Mouse (Mus musculus): Measurements from ENCODE around the gene Bcap31.
"Not testable (repeated sequence)": the region's sequence is repeated elsewhere in the genome, so short reads cannot be mapped to it uniquely, and the experiment has no call there.

Gene Bcap31

DNA sequence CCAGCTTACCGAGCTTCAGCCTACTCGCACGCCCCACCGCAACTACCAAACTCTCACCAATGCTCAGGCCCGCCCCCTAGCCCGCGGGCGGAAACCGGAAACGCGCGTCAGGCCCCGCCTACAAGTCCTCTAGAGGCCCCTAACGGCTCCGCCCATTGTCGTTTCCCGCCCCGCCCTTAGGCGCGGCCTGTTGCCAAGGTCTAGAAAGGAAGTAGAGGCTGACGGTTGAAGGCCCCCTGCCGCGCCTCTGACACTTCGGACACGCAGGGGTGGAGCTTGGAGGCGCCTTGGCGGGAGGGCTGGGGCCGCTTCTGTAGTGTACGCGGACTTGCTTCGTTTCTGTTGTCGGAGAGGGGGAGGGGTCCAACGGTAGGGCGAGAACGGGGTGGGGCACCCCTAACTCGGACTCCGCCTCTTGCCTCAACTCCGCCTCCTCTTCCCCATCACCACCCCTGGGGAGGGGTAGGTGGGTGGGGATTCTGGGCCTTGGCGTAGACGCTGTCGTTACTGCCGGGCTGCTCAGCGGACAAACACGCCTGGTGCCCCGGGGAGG lies at the start of gene Bcap31, which contains the start of gene Abcd1:
TSS of gene Bcap31 (minus strand) at position 67 of the 553 bp plus-strand sequence.
TSS of gene Abcd1 (plus strand) at position 489 of the 553 bp plus-strand sequence.
- DNase-seq, result peak; percentile 98

- DNase-seq, result peak; percentile 59
Measured at GRCm38 (mm10) chrX:73765311-73765710, 49.3 kb upstream of the Bcap31 start.

DNA sequence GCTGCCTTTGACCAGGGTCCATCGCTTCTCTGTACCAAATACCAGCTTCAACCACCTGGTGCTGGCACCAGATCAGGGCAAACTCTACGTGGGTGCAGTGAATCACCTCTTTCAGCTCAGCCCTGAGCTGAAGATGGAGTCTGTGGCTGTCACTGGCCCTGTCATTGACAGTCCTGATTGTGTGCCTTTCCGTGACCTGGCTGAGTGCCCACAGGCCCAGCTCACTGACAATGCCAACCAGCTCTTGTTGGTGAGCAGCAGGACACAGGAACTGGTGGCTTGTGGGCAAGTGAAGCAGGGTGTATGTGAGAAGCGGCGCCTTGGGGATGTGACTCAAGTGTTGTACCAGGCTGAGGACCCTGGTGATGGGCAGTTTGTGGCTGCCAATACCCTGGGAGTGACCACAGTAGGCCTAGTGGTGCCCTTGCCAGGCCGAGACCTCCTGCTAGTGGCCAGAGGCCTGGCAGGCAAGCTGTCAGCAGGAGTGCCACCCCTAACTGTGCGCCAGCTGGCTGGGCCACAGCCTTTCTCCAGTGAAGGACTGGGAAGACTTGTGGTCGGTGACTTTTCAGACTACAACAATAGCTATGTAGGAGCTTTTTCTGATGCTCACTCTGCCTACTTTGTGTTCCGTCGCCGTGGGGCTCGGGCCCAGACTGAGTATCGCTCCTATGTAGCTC lies 42.8 kb upstream of the Bcap31 start:
- DNase-seq, result no peak

GRCm38 (mm10) chrX:73756334-73757140 lies 40.6 kb upstream of the Bcap31 start, which contains the start of gene Plxnb3:
Plxnb3 (plus strand) TSS chrX:73757090.
- no peak for DNase-seq

DNA sequence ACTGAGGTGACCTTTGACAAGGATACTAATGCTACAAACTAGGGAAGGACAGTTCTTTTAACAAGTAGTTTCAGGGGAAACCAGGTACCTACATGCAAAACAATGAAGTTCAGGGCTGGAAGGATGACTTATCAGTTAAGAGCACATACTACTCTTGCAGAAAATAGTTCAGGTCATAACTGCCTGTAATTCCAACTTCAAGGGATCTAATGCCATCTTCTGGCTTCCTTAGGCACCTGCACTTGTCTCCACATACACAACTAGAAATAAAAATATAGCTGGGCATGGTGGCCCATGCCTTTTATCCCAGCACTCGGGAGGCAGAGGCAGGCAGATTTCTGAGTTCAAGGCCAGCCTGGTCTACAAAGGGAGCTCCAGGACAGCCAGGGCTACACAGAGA lies 33.0 kb upstream of the Bcap31 start:
- DNase-seq, result no peak

DNA sequence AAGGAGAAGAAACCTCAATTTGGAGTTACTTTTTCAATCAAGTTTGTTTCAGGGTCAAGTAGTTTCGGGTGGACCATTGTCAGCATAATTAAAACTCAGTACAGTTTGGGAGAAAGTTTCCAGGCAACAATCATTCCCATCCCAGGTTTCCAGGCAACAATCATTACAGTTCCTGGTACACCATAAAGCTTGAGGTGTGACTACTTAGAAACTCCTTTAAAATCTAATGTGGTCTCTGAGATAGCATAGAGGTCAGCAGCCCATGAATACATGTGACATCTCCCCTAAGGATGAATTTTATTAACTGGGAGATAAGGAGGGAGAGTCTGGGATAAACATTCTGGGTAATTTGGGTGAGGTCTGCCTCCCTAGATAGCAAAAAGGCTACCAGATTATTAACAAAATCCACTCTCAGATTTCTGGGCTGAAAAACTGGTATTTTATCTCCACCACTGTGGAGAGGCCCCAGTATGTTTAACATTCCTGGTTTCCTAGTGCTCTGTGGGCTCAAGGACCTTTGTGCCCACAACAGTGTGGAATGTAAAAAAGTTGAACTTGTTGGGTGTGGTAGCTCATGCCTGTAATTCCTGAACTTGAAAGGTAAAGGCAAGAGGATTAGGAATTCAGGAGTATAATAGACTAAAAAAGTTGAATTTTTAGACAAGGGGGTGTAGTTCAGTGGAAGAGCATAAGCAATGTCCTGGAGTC lies 29.0 kb upstream of the Bcap31 start:
- DNase-seq, result no peak

DNA sequence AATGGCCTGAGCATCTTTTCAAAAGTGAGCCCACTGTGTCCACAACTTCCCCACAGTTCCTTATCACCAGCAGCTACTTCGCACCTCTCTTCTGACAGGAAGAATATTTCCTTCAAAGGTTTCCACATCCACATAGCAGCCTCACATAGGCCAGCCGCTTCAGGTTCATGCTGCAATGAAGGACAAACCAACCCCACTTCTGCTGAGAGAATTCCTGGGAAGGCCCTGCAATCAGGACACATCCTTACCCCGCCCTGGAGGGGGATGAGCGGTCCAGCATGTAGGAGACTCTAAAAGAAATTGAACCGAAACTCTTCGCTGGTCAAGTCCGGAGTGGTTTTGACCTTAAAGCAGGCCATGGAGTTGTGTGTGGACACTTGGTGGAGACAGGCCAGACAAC lies 23.9 kb upstream of the Bcap31 start:
- DNase-seq, result not testable (repeated sequence)

DNA sequence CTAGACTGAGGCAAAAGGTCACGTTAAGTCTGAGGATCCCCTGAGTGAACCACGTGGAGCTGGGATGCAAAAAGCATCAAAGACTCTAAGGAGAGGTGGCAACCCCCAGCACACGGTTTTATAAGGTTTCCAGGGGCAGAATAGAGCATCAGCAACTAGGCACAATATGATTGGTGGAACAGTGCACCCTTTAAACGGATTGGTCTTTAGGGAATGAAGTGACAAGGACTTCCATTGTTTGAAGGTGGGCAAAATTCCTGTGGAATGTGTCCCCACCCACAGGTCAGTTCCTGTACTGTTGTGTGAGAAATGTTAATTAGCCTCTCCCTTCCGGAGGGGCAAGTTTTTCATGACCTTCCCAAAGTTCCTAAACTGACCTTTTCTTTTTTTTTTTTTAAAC lies 23.2 kb upstream of the Bcap31 start:
- DNase-seq, result no peak

DNA sequence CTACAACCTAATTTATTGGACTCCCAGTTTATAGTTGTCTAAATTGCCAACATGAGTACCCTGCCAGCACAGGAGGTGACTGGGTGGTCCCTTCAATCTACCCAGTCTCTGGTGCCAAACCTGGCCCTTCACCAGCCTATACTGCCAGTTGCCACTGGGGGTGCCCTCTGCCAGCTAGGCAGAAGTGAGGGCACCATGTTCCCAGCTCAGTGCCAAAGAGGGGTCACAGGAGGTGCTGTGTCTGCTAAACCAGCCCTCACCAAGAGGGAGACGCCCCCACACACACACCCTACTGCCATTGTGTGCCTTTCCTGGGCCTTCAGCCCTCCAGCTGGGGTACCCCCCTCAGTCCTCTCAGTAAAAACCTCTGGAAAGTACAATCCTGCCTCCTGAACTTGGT lies 22.2 kb upstream of the Bcap31 start:
- no peak for DNase-seq

DNA sequence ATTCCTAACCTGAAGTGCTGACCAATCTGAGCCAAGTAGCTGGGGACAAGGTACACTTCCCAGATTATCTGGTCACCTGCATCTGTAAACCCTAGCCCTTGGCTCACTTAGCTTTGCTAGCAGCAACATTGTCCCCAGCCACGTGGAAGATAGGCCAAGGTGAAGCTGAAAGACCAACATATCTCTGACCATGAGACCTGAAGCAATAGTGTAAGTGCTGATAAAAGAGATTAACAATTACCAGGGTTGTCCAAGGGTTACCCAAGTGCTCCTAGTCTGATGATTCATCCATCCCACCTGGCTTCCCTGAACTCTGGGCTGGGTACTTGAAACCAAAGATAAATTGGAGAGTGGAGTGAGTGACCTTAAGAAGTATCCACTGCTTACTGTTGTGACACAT lies 14.9 kb upstream of the Bcap31 start:
- DNase-seq, result no peak

DNA sequence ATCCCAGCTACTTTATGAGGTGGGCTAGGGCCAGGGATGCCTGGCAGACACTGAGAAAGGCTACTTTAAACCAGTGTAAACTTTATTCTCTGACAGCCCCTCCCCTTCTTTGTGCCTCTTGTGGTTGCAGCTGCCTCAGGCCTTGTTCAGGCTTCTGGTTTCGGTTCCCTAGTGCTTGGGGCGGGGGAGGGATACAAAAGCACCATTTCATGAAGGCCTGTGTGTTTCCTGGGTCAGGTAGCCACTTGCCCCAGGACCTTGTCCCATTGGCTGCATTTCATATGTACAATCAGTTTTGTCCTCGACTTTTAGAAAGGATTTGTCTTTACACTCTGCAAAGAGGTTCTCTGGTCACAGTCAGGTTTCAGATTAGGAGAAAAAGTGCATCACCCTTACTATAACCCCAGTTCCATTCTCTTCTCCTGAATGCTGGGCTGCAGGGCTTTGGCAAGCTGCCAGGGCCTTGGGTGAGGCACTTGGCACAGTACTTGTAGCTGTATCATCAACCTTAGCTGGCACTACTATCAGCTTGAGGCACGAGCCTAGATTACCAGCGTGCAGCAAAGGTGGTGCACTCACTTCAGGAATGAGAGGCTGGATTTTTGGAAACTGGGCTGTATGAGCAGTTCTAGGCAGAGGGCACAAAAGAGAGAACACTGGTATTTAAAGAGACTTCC lies 2.8 kb upstream of the Bcap31 start:
- DNase-seq, result peak; percentile 32

GRCm38 (mm10) chrX:73718271-73718670 lies 2.3 kb upstream of the Bcap31 start:
- peak; percentile 19 for DNase-seq

DNA sequence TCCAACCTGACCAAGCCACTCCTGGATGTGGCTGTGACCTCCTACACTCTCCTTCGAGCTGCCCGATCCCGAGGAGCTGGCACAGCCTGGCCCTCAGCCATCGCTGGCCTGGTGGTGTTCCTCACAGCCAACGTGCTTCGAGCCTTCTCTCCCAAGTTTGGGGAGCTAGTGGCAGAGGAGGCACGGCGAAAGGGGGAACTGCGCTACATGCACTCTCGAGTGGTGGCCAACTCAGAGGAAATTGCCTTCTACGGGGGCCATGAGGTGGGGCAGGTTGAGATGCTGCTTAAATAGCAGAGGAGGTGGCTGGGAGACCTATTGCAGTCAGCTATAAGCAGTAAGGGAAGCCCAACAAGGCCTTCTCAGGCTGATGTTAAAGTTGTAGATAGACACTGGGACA lies 1.7 kb upstream of the Bcap31 start:
- no peak for DNase-seq

GRCm38 (mm10) chrX:73716709-73717545 lies 952 bp upstream of the Bcap31 start:
- DNase-seq, result peak; percentile 14

GRCm38 (mm10) chrX:73715476-73716108 lies 383 bp downstream of the Bcap31 start:
- DNase-seq, result peak; percentile 59

DNA sequence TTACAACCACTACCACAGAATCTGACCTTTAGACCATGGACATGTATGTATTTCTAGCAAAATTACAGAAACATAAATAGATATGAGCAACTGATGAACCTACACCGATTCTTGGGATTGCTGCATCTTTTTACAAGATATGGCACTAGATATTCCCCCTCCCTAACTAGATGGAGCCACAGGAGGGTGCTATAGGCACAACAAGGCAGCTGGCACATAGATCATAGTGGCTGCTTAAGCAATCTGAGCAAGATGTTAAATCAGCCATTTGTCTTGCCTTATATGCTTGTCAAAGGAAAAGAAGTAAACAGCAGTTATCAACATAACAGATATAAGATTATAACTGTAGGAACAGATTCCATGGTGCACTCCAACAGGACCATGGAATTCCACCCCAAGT lies 15.5 kb downstream of the Bcap31 start:
- no peak for DNase-seq

GRCm38 (mm10) chrX:73690917-73691629 lies 24.9 kb downstream of the Bcap31 start:
- DNase-seq, result peak; percentile 68

GRCm38 (mm10) chrX:73685629-73686028 lies 30.3 kb downstream of the Bcap31 start:
- DNase-seq, result peak; percentile 82

DNA sequence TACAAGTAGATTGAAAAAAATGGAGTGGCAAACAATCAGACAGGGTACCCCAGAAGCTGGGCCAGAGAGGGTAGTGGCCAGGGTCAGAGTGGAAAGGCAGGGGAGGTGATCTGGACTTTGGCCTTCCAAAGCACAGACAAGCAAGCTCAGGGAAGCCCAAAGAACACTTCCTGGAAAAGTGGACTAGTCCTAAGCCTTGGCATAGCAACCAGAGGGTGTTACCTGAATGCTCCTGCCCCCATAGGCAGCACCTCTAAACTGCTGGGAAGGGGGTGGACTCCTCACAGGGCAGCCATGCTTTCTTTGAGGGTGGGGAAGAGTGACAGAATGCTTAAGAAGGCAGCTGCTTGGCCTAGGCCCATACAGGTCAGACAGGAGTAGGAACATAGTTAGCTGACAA lies 31.0 kb downstream of the Bcap31 start:
- peak; percentile 57 for DNase-seq

DNA sequence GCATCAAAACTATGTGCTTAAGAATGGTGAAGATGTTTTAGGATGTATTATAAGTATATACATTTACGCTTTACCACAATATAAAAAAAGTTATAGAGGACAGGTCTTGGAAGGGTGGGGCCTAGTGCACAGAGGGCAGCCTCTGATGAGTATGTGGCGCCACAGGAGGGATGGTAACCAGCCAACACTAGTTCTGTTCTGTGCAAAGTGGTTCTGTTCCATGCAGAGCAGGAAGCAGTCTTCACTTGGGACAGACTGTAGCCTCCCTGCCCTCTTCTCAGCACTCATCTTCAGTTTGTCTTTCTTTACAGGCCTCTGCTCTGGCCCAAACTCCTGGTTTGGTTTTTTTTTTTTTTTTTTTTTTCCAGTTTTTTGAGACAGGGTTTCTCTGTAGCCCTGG lies 31.8 kb downstream of the Bcap31 start:
- no peak for DNase-seq
